In the genomic region with DNA sequence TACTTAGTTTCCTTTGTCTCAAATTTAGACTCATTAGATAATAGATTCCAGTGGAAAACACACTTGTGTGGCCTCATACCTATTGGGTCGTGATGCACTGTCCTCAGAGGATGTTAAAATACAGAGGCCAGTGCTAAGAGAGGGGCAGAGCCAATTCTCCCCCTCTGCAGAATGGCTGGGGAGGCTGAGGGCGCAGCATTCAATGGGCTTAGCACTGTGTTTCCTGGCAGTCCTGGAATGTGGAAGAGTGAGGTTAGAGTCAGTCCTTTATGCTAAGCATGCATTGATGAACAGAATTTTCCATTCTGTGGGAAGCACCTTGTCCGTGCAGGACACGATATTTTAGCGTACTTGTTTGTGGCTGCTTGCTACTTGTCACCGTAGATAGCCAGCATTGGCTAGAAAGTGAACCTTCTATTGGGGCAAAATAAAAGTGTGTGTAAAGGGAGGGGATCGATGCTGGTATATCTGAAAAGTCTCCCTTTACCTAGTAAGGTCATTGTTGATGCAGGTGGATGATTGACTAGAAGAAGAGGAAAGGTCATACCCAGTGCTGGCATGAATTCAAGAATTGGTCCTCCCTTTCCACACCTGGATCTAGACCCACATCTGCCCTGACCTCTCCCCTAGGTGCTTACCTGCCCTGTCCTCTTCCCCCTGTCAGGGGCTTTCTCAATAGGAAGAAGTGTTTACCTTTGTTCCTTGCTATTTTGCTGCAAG, we compare ENCODE assay signal across 22 mouse cellular contexts. TPM values are rescaled to one million over a fixed set of nuclear protein-coding genes. Genes with fewer than 3 reads are reported as not detected.
DNase-seq lines count a peak whose midpoint lies in the region; ATAC-seq and TF ChIP-seq lines count a peak whose summit lies in the region.
"Had no signal": no experiment of that assay in that cellular context is flagged by ENCODE, and none has a peak within 500 bp of the region (broad histone marks: within the 10 kb centered on the region; RNA-seq: fewer than 3 reads in every experiment).

No protein-coding gene starts in this region.

- DNase-seq in kidney, adult 2 months = peak; percentile 32
- DNase-seq in liver, embryonic 14.5 days (ENCODE audit: low read depth in 3 of 3, low spot score in 3 of 3) = peak in 2 of 3 experiments; percentile 15 to 20
- DNase-seq in liver = no peak
- DNase-seq: adrenal gland, postnatal 25 days; cerebellum, adult 18-20 months; cerebellum, postnatal 10 days; gastrocnemius, postnatal 14 days; kidney, postnatal 4 days; lung, postnatal 10 days; right cerebral cortex, postnatal 25 days; thymus, adult 2 months; thymus, postnatal 36 days had no signal

- H3K9ac ChIP-seq in kidney, embryonic 14.5 days (ENCODE audit: low read depth, low read length) = no peak overlapping the region
- no peak overlapping the region for H3K9ac ChIP-seq in liver, embryonic 14.5 days (replicated peaks)
- H3K9ac ChIP-seq in liver, embryonic 15.5 days = no peak overlapping the region
- no peak overlapping the region for H3K9ac ChIP-seq in stomach, embryonic 16.5 days (ENCODE audit: low read length)
- no peak overlapping the region for H3K9ac ChIP-seq in forebrain, embryonic 13.5 days
- H3K9ac ChIP-seq: heart, embryonic 12.5 days; hindbrain, embryonic 14.5 days; midbrain, embryonic 15.5 days; neural tube, embryonic 15.5 days had no signal

- peaks cover 6% of the 10 kb centered on the region; the same call in 1 of the 2 replicates for H3K4me1 ChIP-seq in kidney, adult 2 months (ENCODE audit: control insufficient read depth, insufficient read depth, low read length)
- H3K4me1 ChIP-seq in kidney, embryonic 14.5 days (ENCODE audit: control insufficient read depth, insufficient read depth, low read length) = no peaks in the 10 kb centered on the region
- H3K4me1 ChIP-seq in liver, embryonic 14.5 days (replicated peaks; ENCODE audit: control insufficient read depth in 2 of 2, insufficient read depth in 2 of 2, low read length in 1 of 2) = peaks cover 0 to 4% of the 10 kb centered on the region in 2 experiments; a peak in 2 of 4 replicates
- H3K4me1 ChIP-seq in liver, embryonic 15.5 days (replicated peaks) = 0 out of 2 replicates have a peak, but pooled peaks cover 3% of the 10 kb centered on the region
- peaks cover 6% of the 10 kb centered on the region; the same call in 1 of the 2 replicates for H3K4me1 ChIP-seq in stomach, embryonic 16.5 days (ENCODE audit: control insufficient read depth, insufficient read depth, low read length)
- no peaks in the 10 kb centered on the region for H3K4me1 ChIP-seq in forebrain, embryonic 13.5 days
- H3K4me1 ChIP-seq: heart, embryonic 12.5 days; midbrain, embryonic 10.5 days; midbrain, embryonic 15.5 days; neural tube, embryonic 15.5 days had no signal

- WGBS in kidney, adult 2 months = 63% methylated on average over 7 of the region's 7 CpGs
- 76% methylated on average over 7 of the region's 7 CpGs for WGBS in kidney, embryonic 14.5 days
- 52% methylated on average over 7 of the region's 7 CpGs for WGBS in liver, embryonic 14.5 days (ENCODE audit: insufficient replicate concordance)
- 48% methylated on average over 7 of the region's 7 CpGs for WGBS in liver, embryonic 15.5 days (ENCODE audit: insufficient replicate concordance)
- WGBS in stomach, embryonic 16.5 days = 56% methylated on average over 7 of the region's 7 CpGs
- WGBS in forebrain, embryonic 13.5 days = 93% methylated on average over 7 of the region's 7 CpGs

- no peak for TF ChIP-seq CTCF in kidney, adult 2 months (conservative IDR thresholded peaks at IDR 0.05; ENCODE audit: insufficient read depth, insufficient read length, low read depth, low read length)
- no peak for TF ChIP-seq CTCF in liver, embryonic 14.5 days (IDR thresholded peaks at IDR 0.05; ENCODE audit: low read depth)

- H3K9me3 ChIP-seq in kidney, embryonic 14.5 days (ENCODE audit: control insufficient read depth, low read length) = no peaks in the 10 kb centered on the region
- H3K9me3 ChIP-seq in liver, embryonic 14.5 days (ENCODE audit: control insufficient read depth, low read length) = no peaks in the 10 kb centered on the region
- no peaks in the 10 kb centered on the region for H3K9me3 ChIP-seq in liver, embryonic 15.5 days (replicated peaks)
- H3K9me3 ChIP-seq in stomach, embryonic 16.5 days (replicated peaks; ENCODE audit: control insufficient read depth, low read length) = no peaks in the 10 kb centered on the region
- no peaks in the 10 kb centered on the region for H3K9me3 ChIP-seq in forebrain, embryonic 13.5 days (replicated peaks)
- H3K9me3 ChIP-seq: heart, embryonic 12.5 days; midbrain, embryonic 10.5 days; midbrain, embryonic 15.5 days; neural tube, embryonic 15.5 days had no signal

- TF ChIP-seq POLR2A in kidney, adult 2 months (IDR thresholded peaks at IDR 0.05; ENCODE audit: low read depth, low read length) = no peak

- no peaks in the 10 kb centered on the region for H3K36me3 ChIP-seq in kidney, adult 2 months (ENCODE audit: control insufficient read depth, insufficient read depth, low read length)
- H3K36me3 ChIP-seq in kidney, embryonic 14.5 days (ENCODE audit: control insufficient read depth, insufficient read depth, low read length) = no peaks in the 10 kb centered on the region
- no peaks in the 10 kb centered on the region for H3K36me3 ChIP-seq in liver, embryonic 14.5 days (replicated peaks; ENCODE audit: control insufficient read depth, insufficient read depth, low read depth)
- no peaks in the 10 kb centered on the region for H3K36me3 ChIP-seq in liver, embryonic 15.5 days (replicated peaks)
- H3K36me3 ChIP-seq in stomach, embryonic 16.5 days (ENCODE audit: control insufficient read depth, insufficient read depth, low read length) = no peaks in the 10 kb centered on the region
- no peaks in the 10 kb centered on the region for H3K36me3 ChIP-seq in forebrain, embryonic 13.5 days (ENCODE audit: poor library complexity, severe bottlenecking)
- H3K36me3 ChIP-seq: heart, embryonic 12.5 days; midbrain, embryonic 10.5 days; midbrain, embryonic 15.5 days; neural tube, embryonic 15.5 days had no signal

- no peak overlapping the region for H3K4me3 ChIP-seq in kidney, adult 2 months (ENCODE audit: insufficient read depth, low read depth, low read length)
- H3K4me3 ChIP-seq in kidney, embryonic 14.5 days (ENCODE audit: low read length) = no peak overlapping the region
- H3K4me3 ChIP-seq in liver, embryonic 14.5 days (ENCODE audit: insufficient read depth in 1 of 2, low read depth in 2 of 2, low read length in 2 of 2) = no peak overlapping the region
- H3K4me3 ChIP-seq in liver, embryonic 15.5 days (replicated peaks) = no peak overlapping the region
- no peak overlapping the region for H3K4me3 ChIP-seq in stomach, embryonic 16.5 days (replicated peaks; ENCODE audit: low read length)
- no peak overlapping the region for H3K4me3 ChIP-seq in forebrain, embryonic 13.5 days
- H3K4me3 ChIP-seq: erythroblast, embryonic 14.5 days; heart, embryonic 12.5 days; midbrain, embryonic 10.5 days; midbrain, embryonic 15.5 days; neural tube, embryonic 15.5 days had no signal

- no peak overlapping the region for H3K27ac ChIP-seq in kidney, adult 2 months (ENCODE audit: insufficient read depth, low read depth, low read length)
- no peak overlapping the region for H3K27ac ChIP-seq in kidney, embryonic 14.5 days (ENCODE audit: low read depth, low read length)
- H3K27ac ChIP-seq in liver, embryonic 14.5 days = no peak overlapping the region
- H3K27ac ChIP-seq in liver, embryonic 15.5 days (replicated peaks) = no peak overlapping the region
- no peak overlapping the region for H3K27ac ChIP-seq in stomach, embryonic 16.5 days (ENCODE audit: low read length)
- no peak overlapping the region for H3K27ac ChIP-seq in forebrain, embryonic 13.5 days
- H3K27ac ChIP-seq: hindbrain, embryonic 14.5 days; midbrain, embryonic 10.5 days; midbrain, embryonic 15.5 days; neural tube, embryonic 15.5 days had no signal

- no peak overlapping the region for H3K4me2 ChIP-seq in kidney, embryonic 14.5 days (replicated peaks; ENCODE audit: low read depth, low read length)
- H3K4me2 ChIP-seq in liver, embryonic 14.5 days (ENCODE audit: low read depth) = no peak overlapping the region
- H3K4me2 ChIP-seq in liver, embryonic 15.5 days = no peak overlapping the region
- no peak overlapping the region for H3K4me2 ChIP-seq in stomach, embryonic 16.5 days (ENCODE audit: low read depth, low read length)
- H3K4me2 ChIP-seq in forebrain, embryonic 13.5 days = no peak overlapping the region
- H3K4me2 ChIP-seq: heart, embryonic 12.5 days; hindbrain, embryonic 14.5 days; midbrain, embryonic 15.5 days; neural tube, embryonic 15.5 days had no signal

- TF ChIP-seq EP300 in liver, embryonic 14.5 days (IDR thresholded peaks at IDR 0.05; ENCODE audit: low read depth) = no peak

- no peak for ATAC-seq in kidney, embryonic 14.5 days (ENCODE audit: low FRiP score, low TSS enrichment)
- ATAC-seq in liver, embryonic 14.5 days (ENCODE audit: insufficient read depth) = peak; percentile 58
- ATAC-seq in liver, embryonic 15.5 days (ENCODE audit: insufficient read depth) = peak; percentile 67
- ATAC-seq in stomach, embryonic 16.5 days (ENCODE audit: insufficient read depth, low FRiP score) = peak; percentile 47; the same call in 1 of the 2 replicates
- no peak for ATAC-seq in forebrain, embryonic 13.5 days
- ATAC-seq: midbrain, embryonic 15.5 days had no signal

- H3K27me3 ChIP-seq in kidney, adult 2 months (replicated peaks; ENCODE audit: control insufficient read depth, insufficient read depth, low read length) = no peaks in the 10 kb centered on the region; the same call in 1 of the 2 replicates
- no peaks in the 10 kb centered on the region for H3K27me3 ChIP-seq in kidney, embryonic 14.5 days (ENCODE audit: control insufficient read depth, insufficient read depth, low read length)
- H3K27me3 ChIP-seq in liver, embryonic 14.5 days (ENCODE audit: control insufficient read depth, insufficient read depth, low read length) = no peaks in the 10 kb centered on the region
- H3K27me3 ChIP-seq in liver, embryonic 15.5 days = no peaks in the 10 kb centered on the region
- no peaks in the 10 kb centered on the region for H3K27me3 ChIP-seq in stomach, embryonic 16.5 days (ENCODE audit: control insufficient read depth, insufficient read depth, low read length)
- no peaks in the 10 kb centered on the region for H3K27me3 ChIP-seq in forebrain, embryonic 13.5 days
- H3K27me3 ChIP-seq: heart, embryonic 12.5 days; midbrain, embryonic 15.5 days; neural tube, embryonic 15.5 days had no signal

RNA-seq across cellular contexts. Expression of gene Sh3bgrl2, which starts 20.6 kb away (rescaled TPM):
- 10.5 and 12.1 TPM in 2 replicates for polyA plus RNA-seq in kidney, adult 2 months (2012; rRNA removed)
- polyA plus RNA-seq in kidney, embryonic 14.5 days (2014; fragmentation: Nextera tagmentation; extraction: Ambion mirVana) = 14.9 and 22.7 TPM in 2 replicates
- 3.0 and 3.5 TPM in 2 replicates for polyA plus RNA-seq in liver, embryonic 14.5 days (2012; rRNA removed)
- 9.7 and 15.1 TPM in 2 replicates for polyA plus RNA-seq in liver, embryonic 14.5 days (2014; fragmentation: Nextera tagmentation; extraction: Ambion mirVana)
- 12.0 and 12.1 TPM in 2 replicates for polyA plus RNA-seq in liver, embryonic 15.5 days (2015; fragmentation: Nextera tagmentation; extraction: Ambion mirVana)
- 33.2 and 49.8 TPM in 2 replicates for polyA plus RNA-seq in stomach, embryonic 16.5 days (2015; fragmentation: Nextera tagmentation; extraction: Ambion mirVana)
- polyA plus RNA-seq in forebrain, embryonic 13.5 days (2015; fragmentation: Nextera tagmentation; extraction: Ambion mirVana) = 12.7 and 16.9 TPM in 2 replicates

Comparison
In these comparisons a context has a peak if more than half of its experiments do, and no peak if none do; other contexts are left out.
1. ATAC-seq: peak in liver, embryonic 14.5 days (single experiment), liver, embryonic 15.5 days (single experiment) and stomach, embryonic 16.5 days (single experiment); none in kidney, embryonic 14.5 days (single experiment) and forebrain, embryonic 13.5 days (single experiment).